Mouse (Mus musculus): ENCODE data around the gene D630003M21Rik.
A peak's percentile ranks its signal among the peaks of the same experiment; 100 is the strongest.

D630003M21Rik gene

DNA sequence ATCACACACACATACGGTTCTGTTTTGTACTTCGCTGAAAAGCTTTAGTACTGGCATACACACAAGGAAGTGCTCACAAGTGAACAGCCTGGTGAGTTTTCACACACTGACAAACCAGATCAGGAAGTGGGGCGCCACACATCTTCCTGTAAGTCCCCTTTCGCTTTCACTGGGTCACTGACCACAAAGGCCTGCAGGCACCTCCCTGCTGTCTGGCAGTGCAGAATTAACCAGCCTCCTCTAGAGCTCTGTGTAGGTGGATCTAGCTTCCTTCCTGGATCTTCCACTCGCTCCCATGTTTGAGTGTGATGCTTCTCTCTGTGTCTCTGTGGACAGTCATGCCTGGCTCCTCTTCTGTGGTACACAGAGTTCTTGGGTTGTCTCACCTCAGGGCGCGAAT is 62.4 kb downstream of the D630003M21Rik start:
- DNase-seq (ENCODE audit: low spot score in 2 of 2) = no peak

DNA sequence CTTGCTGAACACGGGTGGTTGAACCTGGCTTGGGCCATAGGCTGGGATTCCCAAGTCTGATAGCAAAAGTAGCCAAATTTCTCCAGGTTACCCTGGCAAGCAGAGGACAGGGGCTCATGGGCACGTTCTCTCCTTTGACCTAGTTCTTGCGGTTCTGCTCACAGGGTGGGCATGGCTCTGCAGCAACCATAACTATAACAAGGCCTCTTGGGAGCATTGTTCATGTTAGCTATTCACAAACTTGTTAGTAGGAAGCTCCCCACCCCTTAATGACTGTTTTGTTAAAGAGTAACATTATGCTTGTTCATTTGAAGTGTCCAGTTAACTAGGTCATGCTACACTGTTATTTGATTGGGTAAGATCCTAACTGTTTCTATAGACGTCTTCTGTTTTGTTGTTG is 63.2 kb downstream of the D630003M21Rik start:
- no peak for DNase-seq (ENCODE audit: low spot score in 2 of 2)

DNA sequence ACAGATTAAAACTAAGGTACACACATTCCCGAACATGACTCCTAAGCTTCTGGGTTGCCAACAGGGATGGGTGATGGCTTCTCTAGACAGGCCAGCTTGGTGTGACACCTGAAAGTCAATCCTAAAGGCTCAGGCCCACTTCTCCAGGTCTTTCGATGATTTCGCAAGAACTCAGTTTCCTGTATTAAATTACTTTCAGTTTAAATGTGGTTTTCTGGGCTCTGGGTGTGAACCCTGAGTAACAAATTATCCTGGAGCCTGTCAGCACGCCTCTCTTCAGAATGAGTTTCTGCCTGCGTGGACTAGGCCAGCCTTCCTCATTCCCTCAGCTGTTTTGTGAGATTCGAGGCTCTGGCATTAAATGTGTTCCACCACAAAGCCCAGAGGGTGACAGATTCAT is 66.0 kb downstream of the D630003M21Rik start:
- DNase-seq (ENCODE audit: low spot score in 2 of 2) = no peak

DNA sequence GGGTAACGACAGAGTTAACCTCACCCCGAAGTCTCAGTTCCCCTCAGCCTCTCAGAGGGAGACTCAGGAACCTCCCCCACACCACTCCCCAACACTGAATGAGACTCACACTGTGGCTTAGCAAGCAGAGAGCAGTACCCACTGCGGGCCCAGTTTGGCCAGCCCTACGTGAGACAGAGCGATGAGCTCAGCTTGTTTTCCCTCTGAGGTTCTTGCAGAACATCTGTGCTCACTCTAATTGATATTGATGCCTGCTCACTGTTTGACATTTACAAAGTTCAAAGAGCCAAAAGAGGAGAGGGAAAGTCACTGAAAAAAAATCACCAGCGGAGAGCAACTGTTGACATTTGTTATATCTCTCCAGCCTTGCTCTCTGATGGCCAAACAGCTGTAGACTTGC is 67.3 kb downstream of the D630003M21Rik start:
- DNase-seq (ENCODE audit: low spot score in 2 of 2) = no peak

DNA sequence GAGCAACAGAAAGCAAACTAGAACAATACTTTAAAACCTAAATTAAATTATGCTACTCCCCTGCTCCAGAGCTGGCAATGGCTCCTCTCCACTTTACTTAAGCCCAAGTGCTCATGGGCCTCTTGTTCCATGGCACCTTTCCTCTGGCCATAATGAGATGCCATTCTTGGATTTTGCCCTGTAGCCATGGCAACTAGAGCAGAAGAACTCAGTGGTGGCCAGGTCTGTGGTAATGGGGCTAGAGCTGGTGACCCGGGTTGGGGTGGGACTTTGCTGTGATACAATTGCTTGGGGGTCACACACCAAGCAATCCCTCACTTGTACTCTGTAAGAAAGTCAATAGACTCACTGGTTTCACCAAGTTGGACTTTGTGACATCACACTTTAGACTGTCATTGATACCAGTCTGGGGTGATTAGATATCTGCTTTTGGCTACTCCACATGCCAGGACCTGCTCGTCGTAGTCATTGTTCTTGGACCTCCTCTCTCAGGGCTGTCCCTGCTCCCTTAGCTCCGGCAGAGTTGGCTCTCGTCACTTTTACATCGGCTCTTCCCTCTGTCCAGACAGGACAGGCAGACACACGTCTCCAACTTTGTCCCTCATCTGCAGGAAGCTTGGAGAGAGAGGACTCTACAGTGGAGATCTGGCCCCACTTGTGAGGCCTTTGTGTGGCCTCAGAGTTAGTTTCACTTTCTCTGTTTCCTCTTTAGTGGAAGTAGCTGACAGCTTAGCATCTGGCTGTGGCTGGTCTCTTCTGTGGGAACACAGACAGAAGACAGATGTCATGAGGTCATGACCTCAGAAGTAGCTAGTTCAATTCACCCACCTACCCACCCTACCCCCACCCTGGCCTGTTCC is 69.4 kb downstream of the D630003M21Rik start:
- no peak for DNase-seq (ENCODE audit: low spot score in 2 of 2)

DNA sequence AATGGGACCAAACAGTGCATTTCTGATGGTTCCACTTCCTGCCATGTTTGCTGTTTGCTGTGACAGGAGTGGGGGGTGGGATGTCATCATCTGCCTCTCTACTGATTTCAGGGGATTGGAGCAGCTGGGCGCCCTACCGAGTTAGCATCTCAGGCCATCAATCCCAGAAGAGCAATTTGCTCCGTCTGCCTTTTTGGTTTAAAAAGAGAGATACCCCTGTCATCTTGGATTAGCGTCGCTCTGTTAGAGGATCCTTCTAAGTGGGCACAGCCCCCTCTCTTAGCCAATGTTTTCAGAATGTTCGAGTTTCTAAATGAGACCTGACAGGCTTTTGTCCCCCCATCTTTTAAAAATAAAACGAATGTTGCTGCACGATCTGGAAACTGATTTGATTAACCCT is 71.4 kb downstream of the D630003M21Rik start:
- no peak for DNase-seq (ENCODE audit: low spot score in 2 of 2)

DNA sequence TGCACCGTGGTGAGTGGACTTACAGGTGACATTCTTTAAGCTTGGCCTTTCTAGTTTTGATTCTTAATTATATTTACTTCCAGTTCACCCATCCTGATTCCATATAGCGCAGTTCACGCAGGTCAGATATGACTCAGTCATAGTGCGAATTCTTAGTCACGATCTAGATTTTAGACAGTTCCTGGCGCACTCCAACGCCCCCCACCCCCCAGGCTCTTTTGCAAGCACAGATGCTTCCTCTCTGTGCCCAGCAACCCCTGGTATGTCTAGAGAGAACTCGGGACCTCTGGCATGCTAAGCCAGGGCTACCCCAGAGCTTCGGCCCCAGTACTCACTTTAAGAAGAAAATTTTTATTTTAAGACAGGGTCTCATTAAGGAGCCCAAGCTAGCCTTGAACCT is 72.5 kb downstream of the D630003M21Rik start:
- DNase-seq (ENCODE audit: low spot score in 2 of 2) = no peak

DNA sequence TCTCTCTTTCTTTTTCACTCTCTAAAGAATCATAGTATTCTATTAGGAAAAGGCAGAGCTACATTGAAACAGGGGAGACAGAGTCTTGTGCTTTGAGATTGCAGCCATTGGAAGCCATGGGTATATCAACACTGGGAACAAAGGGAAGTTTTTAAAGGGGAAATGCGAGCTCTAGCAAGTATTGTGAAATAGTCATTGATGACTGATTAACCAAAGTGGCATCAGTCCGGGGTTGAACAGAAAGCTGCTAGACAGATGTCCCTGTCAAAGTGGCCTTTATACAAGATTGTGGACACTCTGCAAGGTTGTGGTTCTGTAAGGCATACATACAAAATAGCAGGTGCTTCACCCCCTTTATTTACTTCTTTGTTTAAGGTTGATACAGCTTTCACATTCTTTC is 73.4 kb downstream of the D630003M21Rik start:
- DNase-seq (ENCODE audit: low spot score in 2 of 2) = no peak

DNA sequence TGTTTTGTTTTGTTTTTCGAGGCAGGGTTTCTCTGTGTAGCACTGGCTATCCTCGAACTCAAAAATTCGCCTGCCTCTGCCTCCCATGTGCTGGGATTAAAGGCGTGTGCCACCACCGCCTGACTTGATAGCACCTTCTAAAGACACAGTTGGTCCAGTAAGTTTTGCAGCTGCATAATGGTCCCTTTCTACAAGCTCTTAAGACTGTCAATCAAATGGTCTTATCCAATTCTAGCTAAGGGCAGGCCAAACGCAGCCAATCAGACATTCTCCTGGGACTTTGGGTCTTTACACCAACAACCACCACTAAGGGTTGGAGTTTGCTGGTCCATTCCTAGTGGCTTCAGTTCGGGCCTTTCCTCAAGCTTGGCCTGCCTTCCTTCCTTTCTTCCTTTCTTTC is 73.9 kb downstream of the D630003M21Rik start:
- no peak for DNase-seq (ENCODE audit: low spot score in 2 of 2)

DNA sequence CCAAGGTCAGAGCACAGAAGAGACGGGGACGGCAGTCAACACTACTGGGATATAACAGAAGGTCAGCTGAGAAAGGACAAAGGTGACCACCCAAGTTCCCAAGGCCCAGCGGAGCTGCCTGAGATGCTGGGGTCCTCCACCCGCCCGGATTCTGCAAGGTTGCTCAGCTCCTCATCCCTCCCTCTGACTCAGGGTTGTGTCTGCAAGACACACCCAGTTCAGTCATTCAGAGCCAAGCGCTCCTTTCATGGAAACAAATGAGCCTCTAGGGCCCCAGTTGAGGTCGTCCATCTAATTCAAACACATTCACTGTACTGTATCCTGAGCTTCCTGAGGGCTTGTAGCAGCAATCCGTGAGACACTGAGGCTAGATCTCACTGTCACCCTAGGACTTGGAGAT is 74.4 kb downstream of the D630003M21Rik start:
- DNase-seq (ENCODE audit: low spot score in 2 of 2) = no peak

DNA sequence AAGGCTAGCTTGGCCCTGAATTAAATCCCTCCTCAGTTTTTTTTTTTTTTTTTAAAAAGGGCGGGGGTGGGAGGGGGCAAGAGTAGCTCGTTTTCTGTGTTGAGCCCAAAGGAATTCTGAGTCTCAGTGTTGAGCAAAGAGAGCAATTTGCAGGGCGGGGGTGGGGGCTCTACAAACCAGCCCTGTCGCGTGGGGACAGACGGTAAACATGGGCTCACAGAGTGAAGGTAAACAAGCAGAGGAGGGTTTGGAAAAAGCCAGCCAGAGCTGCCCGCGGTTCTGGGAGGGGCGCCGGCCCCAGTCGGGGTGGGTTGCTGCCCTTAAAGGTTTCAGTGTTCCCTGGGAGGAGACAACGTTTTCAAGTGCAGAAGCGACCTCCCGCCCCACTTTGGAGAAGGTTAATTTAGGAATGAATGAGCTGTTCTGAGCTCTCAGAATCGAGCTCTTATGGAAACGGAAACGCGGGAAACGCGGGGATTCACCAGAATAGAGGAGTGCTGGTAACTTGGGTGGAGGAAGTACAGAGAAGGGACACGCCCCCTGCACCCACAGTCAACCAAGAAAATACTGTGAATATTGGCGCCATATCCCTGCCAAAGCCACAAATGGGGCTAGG is 75.2 kb downstream of the D630003M21Rik start:
- no peak for DNase-seq (ENCODE audit: low spot score in 2 of 2)

DNA sequence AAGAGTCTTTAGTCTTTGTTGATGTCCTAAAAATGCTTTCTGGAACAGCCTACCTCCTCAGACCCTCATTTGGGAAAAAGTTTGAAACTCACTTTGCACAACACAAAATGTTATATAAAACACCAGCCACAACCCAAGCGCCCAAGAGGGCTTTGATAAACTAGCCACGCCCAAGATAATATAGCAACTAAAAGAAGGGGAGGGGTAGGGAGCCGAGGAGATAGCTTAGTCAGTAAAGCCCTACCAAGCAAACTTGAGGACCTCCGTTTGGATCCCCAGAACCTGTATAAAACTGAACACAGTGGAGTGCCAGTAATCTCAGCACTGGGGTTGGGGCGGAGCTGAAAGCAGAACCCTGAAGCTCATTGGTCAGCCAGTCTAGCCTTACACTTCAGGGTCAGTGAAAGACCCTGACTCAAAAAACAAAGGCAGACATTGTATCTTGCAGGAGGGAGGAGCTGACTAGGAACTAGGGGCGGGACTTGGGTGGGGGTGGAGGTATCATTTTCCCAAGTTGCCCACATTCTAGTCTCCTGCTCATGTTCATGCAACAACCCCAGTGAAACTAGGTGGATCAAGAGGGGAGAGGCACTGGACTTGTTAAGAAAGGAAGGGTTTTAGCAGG is 76.2 kb downstream of the D630003M21Rik start:
- DNase-seq (ENCODE audit: low spot score in 2 of 2) = no peak

DNA sequence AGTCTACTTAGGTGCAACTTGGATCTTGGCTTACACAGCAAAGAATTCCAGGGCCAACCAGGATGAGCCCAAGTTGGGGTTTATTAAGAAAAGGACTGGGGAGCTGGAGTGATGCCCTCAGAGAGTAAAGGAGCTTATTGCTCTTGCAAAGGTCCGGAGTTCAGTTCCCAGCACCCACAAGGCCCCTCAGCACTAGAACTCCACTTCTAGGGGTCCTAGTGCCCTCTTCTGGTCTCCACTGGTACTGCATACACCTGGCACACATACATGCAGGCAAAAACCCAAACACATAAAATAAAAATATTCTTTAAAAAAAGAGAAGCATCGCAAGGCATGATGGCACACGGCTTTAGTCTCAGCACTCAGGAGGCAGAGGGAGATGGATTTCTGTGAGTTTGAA is 77.9 kb downstream of the D630003M21Rik start:
- DNase-seq (ENCODE audit: low spot score in 2 of 2) = no peak

DNA sequence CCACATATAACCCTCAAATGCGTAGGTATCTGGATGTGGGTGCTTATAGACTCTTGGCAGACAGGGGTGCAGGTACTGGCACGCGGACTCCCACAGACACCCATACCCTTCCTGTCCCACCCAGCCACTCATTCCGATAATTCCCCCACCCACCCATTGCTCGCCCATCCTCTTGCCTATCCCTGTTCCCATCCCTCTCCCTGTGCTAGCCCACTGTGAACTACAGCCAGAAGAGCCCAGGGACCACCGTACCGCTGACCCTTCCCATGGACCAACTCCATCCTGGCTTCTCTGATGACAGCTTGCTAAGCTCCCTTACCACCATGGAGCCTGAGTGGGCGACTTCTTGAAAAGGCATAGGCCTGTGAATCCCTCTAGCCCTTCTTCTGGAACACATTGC is 82.1 kb downstream of the D630003M21Rik start:
- no peak for DNase-seq (ENCODE audit: low spot score in 2 of 2)

DNA sequence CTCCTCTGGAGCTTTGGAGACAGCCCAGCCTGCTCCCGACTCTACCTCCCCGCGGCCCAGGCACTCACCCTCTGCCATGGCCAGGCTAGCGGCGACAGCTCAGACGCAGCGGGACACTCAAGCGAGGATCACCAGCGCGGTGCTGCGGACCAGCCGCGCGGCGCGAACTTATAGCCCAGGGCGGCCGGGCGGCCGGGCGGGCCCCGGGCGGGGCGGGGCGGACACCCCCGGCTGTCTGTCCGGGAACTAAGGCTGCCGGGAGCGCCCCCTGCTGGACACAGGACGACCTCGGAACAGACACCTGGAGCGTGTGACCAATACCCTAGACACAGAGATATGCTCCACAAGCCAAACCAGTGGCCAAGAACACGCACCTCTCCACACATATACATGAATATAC is 82.8 kb downstream of the D630003M21Rik start, which contains the start of gene Tgm2:
Tgm2 (minus strand) TSS at position 214 of the 400 bp plus-strand sequence.
- peak; percentile 59 to 66 for DNase-seq (ENCODE audit: low spot score in 2 of 2)

DNA sequence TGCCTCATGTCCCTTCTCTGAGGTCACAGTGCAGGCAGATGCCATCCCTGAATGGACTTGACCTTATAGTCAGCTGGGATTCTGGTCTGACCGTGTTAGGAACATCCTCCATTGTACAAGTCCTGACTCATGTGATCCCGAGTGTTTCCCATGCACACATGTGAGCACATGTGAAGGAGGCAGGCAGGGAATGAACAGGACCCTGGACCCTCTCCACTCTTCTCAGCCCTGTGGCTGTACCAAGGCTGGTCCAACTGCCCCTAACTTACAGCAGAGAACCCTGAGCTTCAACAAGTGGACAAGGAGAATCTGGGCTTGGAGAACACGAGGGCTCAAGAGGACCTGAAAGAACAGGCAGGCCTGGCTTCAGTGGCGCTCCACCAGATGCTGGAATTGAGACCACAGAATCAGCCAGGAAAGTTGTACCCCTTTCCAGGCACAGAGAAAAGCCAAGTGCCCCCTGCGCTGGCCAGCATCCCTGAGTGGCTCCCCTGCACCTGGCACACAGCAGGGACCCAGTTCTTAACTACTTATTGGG is 83.4 kb downstream of the D630003M21Rik start:
- DNase-seq (ENCODE audit: low spot score in 2 of 2) = no peak

DNA sequence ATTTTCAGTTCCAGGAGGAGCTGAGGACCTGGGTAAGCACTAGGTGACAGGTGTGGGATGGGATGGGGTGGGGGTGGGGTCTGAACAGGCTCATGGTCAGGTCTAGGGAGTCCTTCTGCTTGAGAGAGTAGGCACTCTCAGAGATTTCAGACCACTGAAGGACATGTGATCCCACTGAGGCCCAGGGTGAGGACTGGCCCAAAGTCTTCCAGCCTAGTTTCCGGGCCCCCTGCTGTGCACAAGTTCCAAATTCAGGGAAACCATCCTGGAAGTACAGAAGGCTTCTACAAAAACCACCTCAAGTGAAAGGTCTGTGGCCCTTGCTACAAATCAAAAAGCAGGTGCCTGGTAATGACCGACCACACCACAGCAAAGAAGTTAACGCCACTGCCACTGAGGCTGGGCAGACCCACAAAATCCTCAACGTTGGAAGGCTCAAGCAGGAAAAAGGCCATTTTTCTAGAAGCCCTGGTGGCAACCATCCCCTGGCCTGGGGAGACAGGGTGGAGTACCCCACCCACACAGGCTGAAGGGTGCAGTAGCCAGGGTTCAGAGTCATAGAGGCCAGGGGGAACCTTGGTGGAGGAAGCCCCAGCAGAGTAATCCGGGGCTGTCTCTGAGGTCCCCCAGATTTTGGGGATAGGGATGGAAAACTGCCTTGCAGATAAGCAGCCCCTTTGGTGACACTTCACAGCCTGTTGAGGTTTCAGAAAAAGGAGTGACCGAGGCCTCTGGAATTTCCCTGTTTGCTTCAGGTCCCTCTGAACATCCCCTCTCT is 84.1 kb downstream of the D630003M21Rik start:
- no peak for DNase-seq (ENCODE audit: low spot score in 2 of 2)

DNA sequence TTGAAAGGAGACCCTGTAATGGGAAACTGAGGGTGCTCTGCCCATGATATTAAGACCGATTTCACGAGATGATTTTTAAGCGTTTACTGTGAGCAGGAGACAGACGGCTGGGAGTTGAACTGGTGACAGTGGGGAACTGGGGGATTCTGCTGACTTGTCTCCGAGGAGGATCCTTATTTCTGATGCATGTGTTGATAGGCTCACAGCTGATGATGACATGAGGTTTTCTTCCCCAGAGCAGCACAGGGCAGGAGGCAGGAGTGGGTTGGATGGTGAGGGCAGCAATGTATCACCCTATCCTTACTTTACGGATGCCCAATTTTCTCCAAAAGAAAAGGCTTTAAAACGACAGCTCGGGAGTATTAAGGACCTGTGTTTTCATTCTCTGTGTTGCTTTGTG is 84.8 kb downstream of the D630003M21Rik start:
- no peak for DNase-seq (ENCODE audit: low spot score in 2 of 2)

DNA sequence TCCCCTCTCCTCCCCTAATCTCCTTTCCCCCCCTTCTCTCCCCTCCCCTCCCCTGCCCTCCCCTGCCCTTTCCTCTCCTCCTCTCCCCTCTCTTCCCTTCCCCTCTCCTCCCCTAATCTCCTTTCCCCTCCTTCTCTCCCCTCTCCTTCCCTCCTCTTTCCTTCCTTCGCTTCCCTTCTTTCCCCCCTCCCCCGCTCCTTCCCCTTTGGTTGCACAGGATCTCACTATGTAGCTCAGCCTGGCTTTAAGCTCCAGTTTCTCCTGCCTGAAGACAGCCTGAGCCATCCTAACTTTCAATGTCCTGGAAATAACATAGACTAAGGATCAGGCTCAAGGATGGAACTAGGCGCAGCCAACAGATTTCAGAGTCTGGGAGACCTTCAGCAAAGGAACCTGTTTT is 85.2 kb downstream of the D630003M21Rik start:
- DNase-seq (ENCODE audit: low spot score in 2 of 2) = no peak

DNA sequence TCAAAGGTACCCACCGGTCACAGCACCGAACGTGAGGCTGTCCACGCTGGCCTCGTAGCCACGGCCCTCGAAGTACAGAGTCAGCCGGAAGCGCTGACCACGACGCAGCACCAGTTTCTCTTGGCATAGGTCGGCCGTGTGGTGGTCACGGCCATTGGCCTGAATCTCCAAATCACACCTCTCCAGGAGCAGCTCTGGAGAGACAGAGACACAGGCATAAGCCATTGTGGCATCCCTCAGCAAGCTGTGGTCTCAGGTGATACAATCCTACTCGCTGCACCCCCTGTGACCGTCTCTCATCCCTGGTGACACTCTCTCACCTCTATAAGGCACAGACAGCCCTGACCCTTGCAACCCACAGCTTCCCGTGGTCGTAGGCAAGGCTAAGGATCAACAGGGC is 86.0 kb downstream of the D630003M21Rik start:
- no peak for DNase-seq (ENCODE audit: low spot score in 2 of 2)

DNA sequence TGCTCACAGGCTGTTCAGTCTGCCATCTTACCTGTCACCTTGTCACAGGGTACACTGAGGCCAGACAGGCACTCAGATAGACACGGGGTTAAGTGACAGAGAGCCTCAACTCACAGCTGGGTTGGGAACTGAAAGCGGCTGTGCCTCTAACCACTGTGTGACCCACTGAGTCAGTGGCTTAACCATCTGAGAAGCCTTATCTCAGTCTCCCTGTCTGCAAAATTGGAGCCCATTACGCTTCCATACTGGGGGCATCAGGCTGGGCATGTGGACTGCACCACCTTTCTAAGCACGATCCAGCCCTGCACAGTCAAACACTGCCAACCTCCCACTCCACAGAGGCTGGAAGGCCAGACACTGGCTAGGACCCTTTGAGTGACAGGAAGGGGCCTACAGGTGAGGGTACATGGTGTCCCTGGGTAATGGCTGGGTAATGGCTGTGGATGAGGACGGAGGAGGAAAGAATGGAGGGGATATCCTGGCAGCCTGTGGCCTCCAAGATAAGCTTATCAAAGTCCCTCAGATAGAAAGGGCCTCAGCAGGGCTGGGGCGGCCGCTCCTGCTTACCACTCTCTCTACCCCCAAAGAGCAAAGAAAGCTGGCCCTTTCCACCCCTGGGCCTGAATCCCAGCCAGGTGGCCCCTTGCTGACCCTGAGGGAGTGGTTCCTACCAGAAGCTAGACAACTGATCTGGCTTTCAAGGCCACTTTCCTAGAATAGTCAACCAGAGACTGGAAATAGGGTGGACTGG is 87.2 kb downstream of the D630003M21Rik start:
- DNase-seq (ENCODE audit: low spot score in 2 of 2) = no peak

Data from frontal cortex, postnatal 25 days (tissue).